Mouse (Mus musculus) testis, adult 2 months (tissue): Measurements from ENCODE around the gene Tmcc3.

Experiments
- CTCF ChIP-seq: fragments of 200-500 bp; IDR thresholded peaks from 2 replicates; pipeline ENCODE4 v1.5.1; 2012; ENCODE audit warnings: low read depth, mild to moderate bottlenecking, inconsistent platforms, low read length, moderate library complexity; ENCODE audit not compliant: control insufficient read depth, insufficient read depth, insufficient replicate concordance
- POLR2A ChIP-seq: fragments of 200-500 bp; IDR thresholded peaks from 2 replicates; pipeline ENCODE4 v1.6.1; 2012; ENCODE audit warnings: low read depth, mild to moderate bottlenecking, inconsistent platforms, low read length, moderate library complexity; ENCODE audit not compliant: control insufficient read depth

DNA sequence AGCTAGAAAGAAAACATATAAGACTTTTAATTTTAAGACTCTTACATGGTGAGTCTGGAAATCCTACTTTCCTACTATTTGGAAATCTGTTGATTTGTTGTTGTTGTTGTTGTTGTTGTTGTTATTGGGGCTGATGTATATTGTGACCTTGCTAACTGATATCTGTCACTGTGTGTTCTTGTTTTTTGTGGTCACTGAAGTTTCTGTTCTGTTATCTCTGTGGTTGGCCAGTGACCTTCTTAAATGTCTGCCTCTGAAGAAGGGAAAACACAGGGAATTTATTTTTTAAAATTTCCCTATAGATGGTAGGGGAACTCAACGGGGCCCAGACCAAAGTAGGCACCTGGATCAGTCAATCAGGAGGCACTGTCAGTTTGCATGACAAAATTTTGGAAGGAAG lies 48.9 kb downstream of the Tmcc3 start:
- no peak for TF ChIP-seq CTCF
- no peak for TF ChIP-seq POLR2A
